Comparison of ENCODE assay signal across 16 mouse cellular contexts in genomic region chr8:94680414-94680813, GRCm38 (mm10). TPM values are rescaled to one million over a fixed set of nuclear protein-coding genes. Genes with fewer than 3 reads are reported as not detected.
A peak's percentile ranks its signal among the peaks of the same experiment; 100 is the strongest.
DNase-seq lines count a peak whose midpoint lies in the region; ATAC-seq and TF ChIP-seq lines count a peak whose summit lies in the region.
"Had no signal": no experiment of that assay in that cellular context is flagged by ENCODE, and none has a peak within 500 bp of the region (broad histone marks: within the 10 kb centered on the region; RNA-seq: fewer than 3 reads in every experiment).

No protein-coding gene starts in this region.

- no peaks in the 10 kb centered on the region for H3K9me3 ChIP-seq in hindbrain, postnatal 0 days (ENCODE audit: low read length)
- H3K9me3 ChIP-seq in hindbrain, embryonic 11.5 days (ENCODE audit: control insufficient read depth, low read length) = no peaks in the 10 kb centered on the region
- no peaks in the 10 kb centered on the region; the same call in 1 of the 2 replicates for H3K9me3 ChIP-seq in liver, embryonic 14.5 days (ENCODE audit: control insufficient read depth, low read length)
- no peaks in the 10 kb centered on the region for H3K9me3 ChIP-seq in liver, embryonic 11.5 days (ENCODE audit: control insufficient read depth, low read length)
- peaks cover 10% of the 10 kb centered on the region for H3K9me3 ChIP-seq in E14TG2a.4 (ENCODE audit: low read length)
- no peaks in the 10 kb centered on the region for H3K9me3 ChIP-seq in stomach, embryonic 16.5 days (replicated peaks; ENCODE audit: control insufficient read depth, low read length)
- H3K9me3 ChIP-seq: heart, embryonic 15.5 days had no signal

- H3K36me3 ChIP-seq in hindbrain, postnatal 0 days (ENCODE audit: insufficient read depth, low read length) = no peaks in the 10 kb centered on the region
- H3K36me3 ChIP-seq in hindbrain, embryonic 11.5 days (ENCODE audit: control insufficient read depth, insufficient read depth, low read length) = no peaks in the 10 kb centered on the region
- H3K36me3 ChIP-seq in liver, embryonic 14.5 days (replicated peaks; ENCODE audit: control insufficient read depth, insufficient read depth, low read depth) = no peaks in the 10 kb centered on the region
- no peaks in the 10 kb centered on the region for H3K36me3 ChIP-seq in liver, embryonic 11.5 days (ENCODE audit: control insufficient read depth, insufficient read depth, low read length)
- H3K36me3 ChIP-seq in E14TG2a.4 (ENCODE audit: insufficient read depth, low read length) = no peaks in the 10 kb centered on the region
- no peaks in the 10 kb centered on the region for H3K36me3 ChIP-seq in stomach, embryonic 16.5 days (ENCODE audit: control insufficient read depth, insufficient read depth, low read length)
- H3K36me3 ChIP-seq: heart, embryonic 15.5 days; midbrain, embryonic 12.5 days had no signal

- H3K9ac ChIP-seq in hindbrain, postnatal 0 days (replicated peaks; ENCODE audit: low read length) = no peak overlapping the region
- H3K9ac ChIP-seq in hindbrain, embryonic 11.5 days (ENCODE audit: low read depth, low read length) = no peak overlapping the region
- no peak overlapping the region for H3K9ac ChIP-seq in liver, embryonic 14.5 days (replicated peaks)
- H3K9ac ChIP-seq in liver, embryonic 11.5 days (ENCODE audit: low read depth, low read length) = no peak overlapping the region
- H3K9ac ChIP-seq in stomach, embryonic 16.5 days (ENCODE audit: low read length) = no peak overlapping the region
- H3K9ac ChIP-seq: heart, embryonic 15.5 days; midbrain, embryonic 12.5 days had no signal

- no peaks in the 10 kb centered on the region for H3K27me3 ChIP-seq in hindbrain, postnatal 0 days (ENCODE audit: insufficient read depth, low read length)
- H3K27me3 ChIP-seq in hindbrain, embryonic 11.5 days (ENCODE audit: control insufficient read depth, insufficient read depth, low read length) = no peaks in the 10 kb centered on the region
- no peaks in the 10 kb centered on the region for H3K27me3 ChIP-seq in liver, embryonic 14.5 days (ENCODE audit: control insufficient read depth, insufficient read depth, low read length)
- H3K27me3 ChIP-seq in liver, embryonic 11.5 days (replicated peaks; ENCODE audit: control insufficient read depth, insufficient read depth, low read length) = no peaks in the 10 kb centered on the region; the same call in 1 of the 2 replicates
- H3K27me3 ChIP-seq in E14TG2a.4 (ENCODE audit: insufficient read depth, low read length) = no peaks in the 10 kb centered on the region
- no peaks in the 10 kb centered on the region for H3K27me3 ChIP-seq in stomach, embryonic 16.5 days (ENCODE audit: control insufficient read depth, insufficient read depth, low read length)
- H3K27me3 ChIP-seq: heart, embryonic 15.5 days had no signal

- peak; percentile 5; the same call in 1 of the 2 replicates for TF ChIP-seq CTCF in hindbrain, postnatal 0 days (IDR thresholded peaks at IDR 0.05; ENCODE audit: low read depth)
- TF ChIP-seq CTCF in liver, embryonic 14.5 days (IDR thresholded peaks at IDR 0.05; ENCODE audit: low read depth) = peak; percentile 48
- peak; percentile 12; the same call in 1 of the 2 replicates for TF ChIP-seq CTCF in E14TG2a.4 (conservative IDR thresholded peaks at IDR 0.05; ENCODE audit: low read length)

- DNase-seq in hindbrain, postnatal 0 days (ENCODE audit: low spot score) = no peak
- no peak for DNase-seq in hindbrain, embryonic 11.5 days (ENCODE audit: low spot score)
- no peak for DNase-seq in liver, embryonic 14.5 days (ENCODE audit: low read depth in 3 of 3, low spot score in 3 of 3)
- no peak for DNase-seq in liver, embryonic 11.5 days (ENCODE audit: low spot score)
- no peak for DNase-seq in MN1 (ENCODE audit: low spot score)
- DNase-seq: adrenal gland, adult 2 months; cerebellum, adult 8-10 months; gastrocnemius, postnatal 14 days; thymus, adult 18-20 months had no signal

- no peak for TF ChIP-seq EP300 in liver, embryonic 14.5 days (IDR thresholded peaks at IDR 0.05; ENCODE audit: low read depth)

- no peak overlapping the region for H3K4me2 ChIP-seq in hindbrain, postnatal 0 days (ENCODE audit: low read depth, low read length)
- no peak overlapping the region for H3K4me2 ChIP-seq in hindbrain, embryonic 11.5 days (replicated peaks; ENCODE audit: low read depth, low read length)
- H3K4me2 ChIP-seq in liver, embryonic 14.5 days (ENCODE audit: low read depth) = no peak overlapping the region
- H3K4me2 ChIP-seq in liver, embryonic 11.5 days = no peak overlapping the region
- no peak overlapping the region for H3K4me2 ChIP-seq in stomach, embryonic 16.5 days (ENCODE audit: low read depth, low read length)
- H3K4me2 ChIP-seq: heart, embryonic 15.5 days; midbrain, embryonic 12.5 days had no signal

- no peaks in the 10 kb centered on the region for H3K4me1 ChIP-seq in hindbrain, postnatal 0 days (ENCODE audit: insufficient read depth, low read length)
- no peaks in the 10 kb centered on the region for H3K4me1 ChIP-seq in hindbrain, embryonic 11.5 days (replicated peaks; ENCODE audit: control insufficient read depth, insufficient read depth, low read length)
- H3K4me1 ChIP-seq in liver, embryonic 14.5 days (replicated peaks; ENCODE audit: control insufficient read depth in 2 of 2, insufficient read depth in 2 of 2, low read length in 1 of 2) = no peaks in the 10 kb centered on the region
- no peaks in the 10 kb centered on the region for H3K4me1 ChIP-seq in liver, embryonic 11.5 days (replicated peaks; ENCODE audit: control insufficient read depth, insufficient read depth, low read length)
- no peaks in the 10 kb centered on the region for H3K4me1 ChIP-seq in E14TG2a.4 (replicated peaks; ENCODE audit: low read depth, low read length)
- peaks cover 8% of the 10 kb centered on the region for H3K4me1 ChIP-seq in stomach, embryonic 16.5 days (ENCODE audit: control insufficient read depth, insufficient read depth, low read length)
- H3K4me1 ChIP-seq: heart, embryonic 15.5 days had no signal

- ATAC-seq in hindbrain, postnatal 0 days = no peak
- no peak for ATAC-seq in hindbrain, embryonic 11.5 days (ENCODE audit: low FRiP score)
- ATAC-seq in liver, embryonic 14.5 days (ENCODE audit: insufficient read depth) = no peak
- ATAC-seq in liver, embryonic 11.5 days (replicated peaks; ENCODE audit: low FRiP score) = no peak
- ATAC-seq in stomach, embryonic 16.5 days (ENCODE audit: insufficient read depth, low FRiP score) = no peak

- no peak overlapping the region for H3K4me3 ChIP-seq in hindbrain, postnatal 0 days (ENCODE audit: low read length)
- H3K4me3 ChIP-seq in hindbrain, embryonic 11.5 days (ENCODE audit: low read depth, low read length) = no peak overlapping the region
- no peak overlapping the region for H3K4me3 ChIP-seq in liver, embryonic 14.5 days (ENCODE audit: insufficient read depth in 1 of 2, low read depth in 2 of 2, low read length in 2 of 2)
- no peak overlapping the region for H3K4me3 ChIP-seq in liver, embryonic 11.5 days (ENCODE audit: low read depth, low read length)
- no peak overlapping the region for H3K4me3 ChIP-seq in E14TG2a.4 (replicated peaks; ENCODE audit: low read length)
- no peak overlapping the region for H3K4me3 ChIP-seq in stomach, embryonic 16.5 days (replicated peaks; ENCODE audit: low read length)
- H3K4me3 ChIP-seq: heart, embryonic 15.5 days; midbrain, embryonic 12.5 days had no signal

- no peak overlapping the region for H3K27ac ChIP-seq in hindbrain, postnatal 0 days
- no peak overlapping the region for H3K27ac ChIP-seq in hindbrain, embryonic 11.5 days (ENCODE audit: low read depth, low read length)
- no peak overlapping the region for H3K27ac ChIP-seq in liver, embryonic 14.5 days
- H3K27ac ChIP-seq in liver, embryonic 11.5 days (ENCODE audit: low read depth, low read length) = no peak overlapping the region
- peak overlapping the region; percentile 96; the same call in 1 of the 2 replicates for H3K27ac ChIP-seq in stomach, embryonic 16.5 days (ENCODE audit: low read length)
- H3K27ac ChIP-seq: heart, embryonic 15.5 days; midbrain, embryonic 12.5 days had no signal

- 79% methylated on average over 3 of the region's 3 CpGs for WGBS in hindbrain, postnatal 0 days
- WGBS in hindbrain, embryonic 11.5 days = 86% methylated on average over 3 of the region's 3 CpGs
- 74% methylated on average over 3 of the region's 3 CpGs for WGBS in liver, embryonic 14.5 days (ENCODE audit: insufficient replicate concordance)
- WGBS in liver, embryonic 11.5 days = 79% methylated on average over 3 of the region's 3 CpGs
- 85% methylated on average over 3 of the region's 3 CpGs for WGBS in stomach, embryonic 16.5 days

RNA-seq across cellular contexts. Expression of gene Arl2bp, which starts 14.0 kb away (rescaled TPM):
- total RNA-seq in hindbrain, postnatal 0 days (2014; rRNA removed) = 134 and 234 TPM in 2 replicates
- polyA plus RNA-seq in hindbrain, postnatal 0 days (2015; fragmentation: Nextera tagmentation; extraction: Ambion mirVana) = 199 and 208 TPM in 2 replicates
- 65.2 and 94.5 TPM in 2 replicates for polyA plus RNA-seq in hindbrain, embryonic 11.5 days (2014; fragmentation: Nextera tagmentation; extraction: Ambion mirVana)
- 18.2 and 18.6 TPM in 2 replicates for polyA plus RNA-seq in liver, embryonic 14.5 days (2012; rRNA removed)
- polyA plus RNA-seq in liver, embryonic 14.5 days (2014; fragmentation: Nextera tagmentation; extraction: Ambion mirVana) = 11.2 and 12.8 TPM in 2 replicates
- 28.8 and 33.5 TPM in 2 replicates for polyA plus RNA-seq in liver, embryonic 11.5 days (2014; fragmentation: Nextera tagmentation; extraction: Ambion mirVana)
- polyA plus RNA-seq in stomach, embryonic 16.5 days (2015; fragmentation: Nextera tagmentation; extraction: Ambion mirVana) = 112 and 113 TPM in 2 replicates

RNA-seq across cellular contexts. Expression of gene Pllp, which starts 15.7 kb away (rescaled TPM):
- total RNA-seq in hindbrain, postnatal 0 days (2014; rRNA removed) = 19.0 and 20.3 TPM in 2 replicates
- 18.6 and 20.6 TPM in 2 replicates for polyA plus RNA-seq in hindbrain, postnatal 0 days (2015; fragmentation: Nextera tagmentation; extraction: Ambion mirVana)
- polyA plus RNA-seq in hindbrain, embryonic 11.5 days (2014; fragmentation: Nextera tagmentation; extraction: Ambion mirVana) = 0.25 and 0.63 TPM in 2 replicates
- 0.36 and 0.52 TPM in 2 replicates for polyA plus RNA-seq in liver, embryonic 14.5 days (2012; rRNA removed)
- polyA plus RNA-seq in liver, embryonic 14.5 days (2014; fragmentation: Nextera tagmentation; extraction: Ambion mirVana) = 0.85 TPM in 2 replicates
- polyA plus RNA-seq in liver, embryonic 11.5 days (2014; fragmentation: Nextera tagmentation; extraction: Ambion mirVana) = 3.4 and 4.5 TPM in 2 replicates
- 125 and 188 TPM in 2 replicates for polyA plus RNA-seq in stomach, embryonic 16.5 days (2015; fragmentation: Nextera tagmentation; extraction: Ambion mirVana)
- total RNA-seq: hematopoietic stem cell, adult 5-6 weeks; megakaryocyte progenitor cell, adult 5-6 weeks; monocyte, adult 5-6 weeks had no signal
